Mouse (Mus musculus) forebrain, embryonic 14.5 days (tissue): ENCODE measurements at regions not wholly inside any gene's neighbourhood (a gene's known extent, or its start where the extent isn't known, plus 50 kb on each side); places are given as distances from the start of the nearest gene placed in this dataset.

Source experiments
- ATAC-seq: fragments of 200-750 bp; cut with Nextera tagmentation; 2 replicates; pipeline ENCODE4 v1.8.0; 2017; ENCODE audit warnings: mild to moderate bottlenecking, moderate library complexity
- DNase-seq: peaks from one replicate; pipeline ENCODE4 v3.0.0-alpha.2; 2015; ENCODE audit warnings: low spot score
- H3K27ac ChIP-seq: fragments of 300-500 bp; sonication (generic); 2 replicates; pipeline ENCODE4 v1.5.1; 2014; ENCODE audit warnings: low read depth, mild to moderate bottlenecking, control low read depth, low read length, moderate library complexity
- H3K27me3 ChIP-seq: fragments of 300-500 bp; sonication (generic); replicated peaks from 2 replicates; pipeline ENCODE4 v1.6.1; 2014; ENCODE audit warnings: low read length, control low read depth, mixed read lengths; ENCODE audit not compliant: control insufficient read depth, insufficient read depth
- H3K36me3 ChIP-seq: fragments of 300-500 bp; sonication (generic); 2 replicates; pipeline ENCODE4 v1.6.1; 2014; ENCODE audit warnings: low read length, control low read depth; ENCODE audit not compliant: control insufficient read depth, insufficient read depth
- H3K4me1 ChIP-seq: fragments of 300-500 bp; sonication (generic); 2 replicates; pipeline ENCODE4 v1.6.1; 2014; ENCODE audit warnings: antibody characterized with exemption, low read length, control low read depth; ENCODE audit not compliant: control insufficient read depth, insufficient read depth
- H3K4me2 ChIP-seq: fragments of 300-500 bp; sonication (generic); 2 replicates; pipeline ENCODE4 v1.6.1; 2014; ENCODE audit warnings: mild to moderate bottlenecking, control low read depth, low read length
- H3K4me3 ChIP-seq: fragments of 300-500 bp; sonication (generic); 2 replicates; pipeline ENCODE4 v1.5.1; 2014; ENCODE audit warnings: low read depth, low read length, control low read depth
- H3K9ac ChIP-seq: fragments of 300-500 bp; sonication (generic); 2 replicates; pipeline ENCODE4 v1.6.1; 2014; ENCODE audit warnings: mild to moderate bottlenecking, low read length, control low read depth, moderate library complexity
- H3K9me3 ChIP-seq: fragments of 300-500 bp; sonication (generic); replicated peaks from 2 replicates; pipeline ENCODE4 v1.6.1; 2016; ENCODE audit warnings: low read length, control low read depth, mixed read lengths; ENCODE audit not compliant: control insufficient read depth
- WGBS: fragments of 180-500 bp; shearing (Covaris S2); extraction: QIAGEN DNeasy Blood & Tissue Kit; methylation state at CpG from one replicate; pipeline ENCODE4 v1.1.7; 2014; 5-methylcytosine and 5-hydroxymethylcytosine counted together

- Histone ChIP-seq H3K9ac (no peak overlapping the region), H3K4me2 (no peak overlapping the region), H3K9me3 (no peaks in the 10 kb centered on the region), H3K4me3 (no peak overlapping the region), H3K4me1 (no peaks in the 10 kb centered on the region), H3K27me3 (no peaks in the 10 kb centered on the region), H3K36me3 (no peaks in the 10 kb centered on the region), H3K27ac (no peak overlapping the region)
- WGBS, result 89% methylated on average over 6 of the region's 6 CpGs
- ATAC-seq, result no peak
- no peak for DNase-seq
These were observed 173.2 kb upstream of the Adgrl2 start for GRCm38 (mm10) chr3:149163591-149163990.

DNA sequence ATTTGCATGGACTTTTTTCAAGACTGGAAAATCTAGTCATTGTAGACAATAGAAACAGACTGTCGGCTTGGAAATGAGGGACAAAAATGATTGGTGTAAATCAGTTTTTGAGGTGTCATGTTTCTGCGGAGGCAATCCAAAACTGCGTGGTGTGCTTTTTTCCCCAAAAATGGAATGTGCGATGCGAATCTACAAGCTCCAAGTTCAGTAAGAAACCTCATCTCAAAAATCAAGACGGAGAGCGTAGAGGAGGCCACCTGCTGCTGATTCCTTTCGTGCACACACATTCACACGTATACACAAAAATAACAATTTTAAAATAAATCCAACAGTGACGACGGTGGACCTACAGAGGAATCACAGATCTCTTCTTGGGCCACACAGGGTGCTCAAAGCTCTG, 170.5 kb upstream of the Adgrl2 start:
- Histone ChIP-seq H3K9me3 (no peaks in the 10 kb centered on the region), H3K9ac (no peak overlapping the region), H3K4me1 (no peaks in the 10 kb centered on the region), H3K27me3 (no peaks in the 10 kb centered on the region), H3K4me3 (no peak overlapping the region), H3K4me2 (no peak overlapping the region), H3K27ac (no peak overlapping the region), H3K36me3 (no peaks in the 10 kb centered on the region)
- WGBS, result 94% methylated on average over 11 of the region's 11 CpGs
- ATAC-seq (no peak), DNase-seq (no peak)

DNA sequence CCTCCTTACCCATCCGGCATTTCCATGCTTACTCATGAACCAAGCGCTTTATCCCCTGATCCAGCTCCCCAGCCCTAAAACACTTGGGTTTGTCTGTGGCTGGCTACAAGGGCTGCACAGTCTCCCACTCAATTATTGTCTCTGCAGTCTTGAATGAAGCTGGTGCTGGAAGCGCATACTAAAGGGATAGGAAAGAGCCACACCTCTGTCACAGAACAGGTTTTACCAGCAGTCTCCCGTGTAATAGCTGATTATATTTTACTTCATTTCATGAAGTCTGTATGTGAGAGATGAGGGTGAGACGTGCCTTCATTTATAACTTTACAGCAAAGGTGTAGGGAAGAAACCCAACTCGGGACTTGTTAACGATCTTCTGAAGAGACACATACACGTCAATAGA, 167.0 kb upstream of the Adgrl2 start:
- no peak overlapping the region for H3K4me3 ChIP-seq
- no peak overlapping the region for H3K4me2 ChIP-seq
- 79% methylated on average over 8 of the region's 8 CpGs for WGBS
- no peaks in the 10 kb centered on the region for H3K36me3 ChIP-seq
- no peaks in the 10 kb centered on the region for H3K4me1 ChIP-seq
- H3K9ac ChIP-seq, result no peak overlapping the region
- no peaks in the 10 kb centered on the region for H3K9me3 ChIP-seq
- ATAC-seq, result no peak
- H3K27me3 ChIP-seq, result no peaks in the 10 kb centered on the region
- no peak for DNase-seq
- H3K27ac ChIP-seq, result no peak overlapping the region

DNA sequence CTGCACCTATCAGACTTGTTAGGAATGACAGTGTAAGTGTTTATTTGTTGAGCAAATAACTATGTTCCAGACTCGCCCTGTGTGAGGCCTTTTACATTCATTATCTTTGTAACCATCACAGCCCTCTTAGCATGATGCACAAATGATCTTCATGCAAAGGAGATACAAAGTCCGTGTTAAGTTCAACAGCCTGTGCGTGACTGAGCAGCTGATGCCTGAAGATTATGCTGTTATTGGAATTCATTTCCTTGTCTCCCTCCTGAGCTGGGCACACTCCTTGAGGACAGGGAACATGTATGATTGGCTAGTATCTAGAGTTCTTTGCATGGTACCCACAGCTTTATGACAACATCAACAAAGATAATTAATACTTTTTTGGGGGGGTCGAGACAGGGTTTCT, 162.0 kb upstream of the Adgrl2 start:
- no peaks in the 10 kb centered on the region for H3K9me3 ChIP-seq
- no peaks in the 10 kb centered on the region for H3K36me3 ChIP-seq
- ATAC-seq, result no peak
- WGBS, result 86% methylated on average over 4 of the region's 4 CpGs
- no peak overlapping the region for H3K27ac ChIP-seq
- no peak for DNase-seq
- no peaks in the 10 kb centered on the region for H3K27me3 ChIP-seq
- no peak overlapping the region for H3K4me3 ChIP-seq
- H3K4me2 ChIP-seq, result no peak overlapping the region
- no peaks in the 10 kb centered on the region for H3K4me1 ChIP-seq
- no peak overlapping the region for H3K9ac ChIP-seq

- ATAC-seq (no peak), DNase-seq (no peak)
- H3K36me3 ChIP-seq, result no peaks in the 10 kb centered on the region
- no peak overlapping the region for H3K9ac ChIP-seq
- WGBS, result 92% methylated on average over 3 of the region's 3 CpGs
- no peak overlapping the region for H3K4me3 ChIP-seq
- H3K27ac ChIP-seq, result no peak overlapping the region
- H3K4me1 ChIP-seq, result no peaks in the 10 kb centered on the region
- H3K9me3 ChIP-seq, result no peaks in the 10 kb centered on the region
- H3K27me3 ChIP-seq, result no peaks in the 10 kb centered on the region
- H3K4me2 ChIP-seq, result no peak overlapping the region
These were observed 160.4 kb upstream of the Adgrl2 start for GRCm38 (mm10) chr3:149150796-149151195.

- H3K36me3 ChIP-seq, result no peaks in the 10 kb centered on the region
- H3K27ac ChIP-seq, result no peak overlapping the region
- ATAC-seq (no peak), DNase-seq (no peak)
- no peak overlapping the region for H3K4me3 ChIP-seq
- no peak overlapping the region for H3K9ac ChIP-seq
- H3K4me1 ChIP-seq, result no peaks in the 10 kb centered on the region
- 88% methylated on average over 8 of the region's 8 CpGs for WGBS
- H3K4me2 ChIP-seq, result no peak overlapping the region
- no peaks in the 10 kb centered on the region for H3K27me3 ChIP-seq
- no peaks in the 10 kb centered on the region for H3K9me3 ChIP-seq
These were observed 158.3 kb upstream of the Adgrl2 start for GRCm38 (mm10) chr3:149148608-149149007.

DNA sequence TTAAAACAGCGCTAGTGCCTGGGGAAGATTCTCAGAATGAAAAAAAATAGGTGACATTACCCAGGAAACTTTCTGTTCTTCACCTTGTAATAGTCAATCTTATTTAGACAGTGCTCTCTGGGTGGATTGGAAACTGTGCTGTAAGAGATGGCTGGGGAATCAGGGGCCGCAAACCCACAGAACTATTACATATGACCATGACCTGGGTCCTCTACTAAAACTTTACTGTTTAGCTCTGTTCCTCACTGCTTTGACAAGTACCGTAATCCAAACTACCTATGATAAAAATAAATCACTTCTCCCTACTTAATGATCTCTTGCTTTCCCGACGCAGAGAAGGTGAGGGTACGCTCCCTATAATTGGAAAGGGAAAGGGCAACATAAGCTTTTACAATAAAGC, 157.6 kb upstream of the Adgrl2 start:
- Histone ChIP-seq H3K4me3 (no peak overlapping the region), H3K4me1 (no peaks in the 10 kb centered on the region), H3K27me3 (no peaks in the 10 kb centered on the region), H3K9ac (no peak overlapping the region), H3K9me3 (no peaks in the 10 kb centered on the region), H3K27ac (no peak overlapping the region), H3K36me3 (no peaks in the 10 kb centered on the region), H3K4me2 (no peak overlapping the region)
- 93% methylated on average over 6 of the region's 6 CpGs for WGBS
- ATAC-seq (no peak), DNase-seq (no peak)

DNA sequence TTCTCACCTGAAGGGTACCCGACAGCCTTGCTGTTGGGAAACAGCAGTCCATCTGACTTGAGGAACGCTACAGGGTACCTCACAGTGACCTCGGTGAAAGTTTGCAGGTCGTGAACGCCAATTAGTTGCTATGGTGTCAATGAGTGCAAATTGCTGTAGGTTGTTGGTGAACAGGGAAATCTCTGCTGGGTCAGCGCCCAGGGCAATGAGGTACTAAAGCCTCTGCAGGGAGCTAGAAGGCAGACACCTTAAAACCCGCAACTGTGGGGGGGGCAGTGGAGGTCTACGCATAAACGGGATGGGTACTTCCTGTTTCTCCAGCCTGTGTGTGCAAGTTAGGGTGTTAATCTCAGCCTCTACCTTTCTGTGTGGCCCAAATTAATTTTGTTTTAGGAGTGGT, 156.3 kb upstream of the Adgrl2 start:
- Histone ChIP-seq H3K9ac (no peak overlapping the region), H3K9me3 (no peaks in the 10 kb centered on the region), H3K36me3 (no peaks in the 10 kb centered on the region), H3K4me2 (no peak overlapping the region), H3K27ac (no peak overlapping the region), H3K4me1 (no peaks in the 10 kb centered on the region), H3K4me3 (no peak overlapping the region), H3K27me3 (no peaks in the 10 kb centered on the region)
- no peak for DNase-seq
- ATAC-seq, result no peak
- WGBS, result 49% methylated on average over 9 of the region's 9 CpGs

- DNase-seq, result no peak
- WGBS, result 81% methylated on average over 3 of the region's 3 CpGs
- H3K9ac ChIP-seq, result no peak overlapping the region
- no peaks in the 10 kb centered on the region for H3K4me1 ChIP-seq
- H3K4me2 ChIP-seq, result no peak overlapping the region
- no peaks in the 10 kb centered on the region for H3K9me3 ChIP-seq
- H3K27ac ChIP-seq, result no peak overlapping the region
- H3K36me3 ChIP-seq, result no peaks in the 10 kb centered on the region
- no peaks in the 10 kb centered on the region for H3K27me3 ChIP-seq
- no peak for ATAC-seq
- no peak overlapping the region for H3K4me3 ChIP-seq
These were observed 150.1 kb upstream of the Adgrl2 start for GRCm38 (mm10) chr3:149140461-149140860.
